Mouse (Mus musculus) c-Kit-positive CD71-positive TER-119-negative erythroid progenitor cells, embryonic 14.5 days (primary cell): ENCODE measurements around the gene Crebrf.
A peak's percentile ranks its signal among the peaks of the same experiment; 100 is the strongest.

Experiments
- DNase-seq: peaks from one replicate; pipeline ENCODE4 v3.0.0-alpha.2; 2013; ENCODE audit warnings: low read depth

Crebrf gene

GRCm38 (mm10) chr17:26715271-26715758 is at the start of gene Crebrf:
Gene Crebrf, plus strand, starts transcription at chr17:26715650.
- peak; percentile 95 for DNase-seq

- DNase-seq, result no peak
These were observed 44.2 kb upstream of the Crebrf start for GRCm38 (mm10) chr17:26671268-26671667.

- DNase-seq, result no peak
These were observed 39.6 kb upstream of the Crebrf start for GRCm38 (mm10) chr17:26675845-26676244.

GRCm38 (mm10) chr17:26676252-26676615 is 39.2 kb upstream of the Crebrf start:
- peak; percentile 88 for DNase-seq

- DNase-seq, result peak; percentile 48
These were observed 38.7 kb upstream of the Crebrf start for GRCm38 (mm10) chr17:26676616-26677376.

- DNase-seq, result peak; percentile 80
These were observed 37.5 kb upstream of the Crebrf start for GRCm38 (mm10) chr17:26677711-26678637.

GRCm38 (mm10) chr17:26681276-26681675 is 34.2 kb upstream of the Crebrf start:
- no peak for DNase-seq

GRCm38 (mm10) chr17:26686334-26687000 is 29.0 kb upstream of the Crebrf start:
- no peak for DNase-seq

- DNase-seq, result no peak
These were observed 26.4 kb upstream of the Crebrf start for GRCm38 (mm10) chr17:26688795-26689735.

GRCm38 (mm10) chr17:26689810-26690209 is 25.6 kb upstream of the Crebrf start:
- DNase-seq, result no peak

- no peak for DNase-seq
These were observed 25.2 kb upstream of the Crebrf start for GRCm38 (mm10) chr17:26690236-26690635.

GRCm38 (mm10) chr17:26691110-26691509 is 24.3 kb upstream of the Crebrf start:
- no peak for DNase-seq

- DNase-seq, result no peak
These were observed 22.0 kb upstream of the Crebrf start for GRCm38 (mm10) chr17:26693424-26693823.

GRCm38 (mm10) chr17:26694171-26694570 is 21.3 kb upstream of the Crebrf start:
- DNase-seq, result no peak

- DNase-seq, result no peak
These were observed 20.3 kb upstream of the Crebrf start for GRCm38 (mm10) chr17:26695193-26695592.

- no peak for DNase-seq
These were observed 16.6 kb upstream of the Crebrf start for GRCm38 (mm10) chr17:26698846-26699245.

GRCm38 (mm10) chr17:26699819-26700616 is 15.4 kb upstream of the Crebrf start:
- no peak for DNase-seq

GRCm38 (mm10) chr17:26701565-26701964 is 13.9 kb upstream of the Crebrf start:
- no peak for DNase-seq

GRCm38 (mm10) chr17:26702621-26703020 is 12.8 kb upstream of the Crebrf start:
- DNase-seq, result no peak

GRCm38 (mm10) chr17:26703671-26704070 is 11.8 kb upstream of the Crebrf start:
- no peak for DNase-seq
